Mouse (Mus musculus): ENCODE data around the gene Nudt16l1. TPM values are rescaled to one million over a fixed set of nuclear protein-coding genes. Genes with fewer than 3 reads are reported as not detected.

Gene Nudt16l1
- polyA plus RNA-seq, 1 experiment from 2014 or later: 120 TPM

DNA sequence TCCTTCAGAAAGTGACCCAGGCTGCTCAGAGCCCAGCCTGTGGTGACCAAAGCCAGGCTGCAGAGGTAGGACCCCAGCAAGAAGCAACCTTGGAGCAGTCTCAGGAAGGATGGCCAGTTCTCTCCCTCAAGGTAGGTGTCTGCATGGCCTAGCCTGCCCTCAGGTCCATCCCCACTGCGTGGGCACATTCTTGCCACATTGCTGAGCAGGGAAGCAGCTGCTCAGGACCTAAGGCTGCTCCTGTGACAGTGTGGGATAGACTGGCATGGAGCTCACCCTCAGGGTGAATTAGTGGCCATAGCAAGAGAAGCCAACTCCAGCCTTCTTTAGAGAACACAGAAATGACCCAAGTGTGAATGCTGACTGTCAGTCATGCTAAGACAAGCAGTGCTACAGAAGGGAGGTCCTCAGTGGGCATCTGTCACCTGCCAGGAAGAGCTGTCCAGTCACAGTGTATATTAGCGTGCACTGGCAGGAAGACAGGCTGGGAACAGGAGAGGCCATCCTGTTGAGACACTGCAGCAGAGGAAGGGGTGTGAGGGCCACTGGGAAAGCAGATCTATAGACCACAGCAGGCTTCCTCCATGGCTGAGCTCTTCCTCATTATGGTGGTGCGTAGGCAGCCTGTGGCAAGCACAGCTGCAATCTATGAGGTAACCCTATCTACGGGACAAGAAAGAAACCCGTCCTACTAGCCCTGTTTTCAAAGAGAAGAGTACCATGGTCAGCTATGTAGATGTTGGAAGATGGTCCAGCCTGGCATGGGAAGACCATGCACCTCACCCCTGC, 30.7 kb downstream of the Nudt16l1 start:
- Histone ChIP-seq H3K36me3 (ENCODE audit: control insufficient read depth, insufficient read depth, low read length) (no peaks in the 10 kb centered on the region), H3K27me3 (ENCODE audit: control insufficient read depth, insufficient read depth, low read length) (no peaks in the 10 kb centered on the region), H3K4me1 (replicated peaks; ENCODE audit: control insufficient read depth, insufficient read depth, low read length) (peaks cover 4% of the 10 kb centered on the region), H3K9ac (ENCODE audit: low read length) (no peak overlapping the region), H3K4me3 (ENCODE audit: low read depth, low read length) (no peak overlapping the region), H3K4me2 (ENCODE audit: low read depth, low read length, severe bottlenecking) (no peak overlapping the region), H3K27ac (ENCODE audit: low read depth, low read length) (no peak overlapping the region), H3K9me3 (ENCODE audit: control insufficient read depth, low read length) (no peaks in the 10 kb centered on the region)
- 96% methylated on average over 5 of the region's 5 CpGs for WGBS
- DNase-seq (ENCODE audit: low spot score) (no peak), ATAC-seq (replicated peaks; ENCODE audit: low FRiP score) (no peak)

DNA sequence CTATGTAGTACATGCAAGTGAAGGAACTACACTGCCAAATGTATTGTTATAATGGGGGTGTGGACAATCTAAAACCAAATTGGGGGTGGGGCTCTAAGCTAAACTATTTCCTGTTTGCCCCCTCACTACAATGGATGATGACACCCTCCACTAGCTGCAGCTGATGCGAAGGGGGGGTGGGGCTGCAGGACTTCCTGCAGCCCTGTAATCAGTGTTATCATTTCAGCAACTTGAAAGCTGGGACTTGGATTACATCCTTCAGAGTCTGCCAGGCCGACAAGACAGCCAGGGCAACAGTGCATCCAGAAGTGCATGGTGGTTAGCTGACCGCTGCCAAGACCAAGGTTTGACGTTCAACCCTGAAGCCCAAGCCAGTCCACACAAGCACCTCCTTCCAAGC, 33.1 kb downstream of the Nudt16l1 start:
- no peak overlapping the region for H3K27ac ChIP-seq (ENCODE audit: low read depth, low read length)
- no peak overlapping the region for H3K4me2 ChIP-seq (ENCODE audit: low read depth, low read length, severe bottlenecking)
- H3K9me3 ChIP-seq (ENCODE audit: control insufficient read depth, low read length): no peaks in the 10 kb centered on the region
- WGBS: 86% methylated on average over 4 of the region's 4 CpGs
- no peak overlapping the region for H3K9ac ChIP-seq (ENCODE audit: low read length)
- ATAC-seq (replicated peaks; ENCODE audit: low FRiP score): no peak
- no peaks in the 10 kb centered on the region for H3K27me3 ChIP-seq (ENCODE audit: control insufficient read depth, insufficient read depth, low read length)
- no peak for DNase-seq (ENCODE audit: low spot score)
- no peaks in the 10 kb centered on the region for H3K36me3 ChIP-seq (ENCODE audit: control insufficient read depth, insufficient read depth, low read length)
- no peak overlapping the region for H3K4me3 ChIP-seq (ENCODE audit: low read depth, low read length)
- no peaks in the 10 kb centered on the region for H3K4me1 ChIP-seq (replicated peaks; ENCODE audit: control insufficient read depth, insufficient read depth, low read length)

DNA sequence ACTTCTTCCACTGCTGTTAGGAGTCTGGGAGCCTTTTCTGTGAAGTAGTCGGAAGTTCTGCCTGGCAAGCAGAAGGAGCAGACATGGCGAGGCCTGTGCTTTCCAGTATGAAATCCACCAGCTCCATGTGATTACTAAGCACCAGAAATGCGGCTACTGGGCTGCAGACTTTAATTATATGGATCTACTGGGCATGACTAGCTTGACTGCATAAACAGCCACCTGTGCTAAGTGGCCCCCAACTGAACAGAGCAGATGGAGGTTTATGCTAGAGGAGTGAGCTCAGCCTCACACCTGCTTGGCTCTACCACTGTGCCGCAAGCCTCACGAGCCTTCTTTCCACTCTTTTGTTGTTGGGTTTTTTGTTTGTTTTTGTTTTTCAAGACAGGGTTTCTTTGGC, 36.0 kb downstream of the Nudt16l1 start:
- Histone ChIP-seq H3K9me3 (ENCODE audit: control insufficient read depth, low read length) (no peaks in the 10 kb centered on the region), H3K27ac (ENCODE audit: low read depth, low read length) (no peak overlapping the region), H3K36me3 (ENCODE audit: control insufficient read depth, insufficient read depth, low read length) (no peaks in the 10 kb centered on the region), H3K4me3 (ENCODE audit: low read depth, low read length) (no peak overlapping the region), H3K27me3 (ENCODE audit: control insufficient read depth, insufficient read depth, low read length) (no peaks in the 10 kb centered on the region), H3K9ac (ENCODE audit: low read length) (no peak overlapping the region), H3K4me2 (ENCODE audit: low read depth, low read length, severe bottlenecking) (no peak overlapping the region), H3K4me1 (replicated peaks; ENCODE audit: control insufficient read depth, insufficient read depth, low read length) (no peaks in the 10 kb centered on the region)
- 87% methylated on average over 5 of the region's 5 CpGs for WGBS
- ATAC-seq (replicated peaks; ENCODE audit: low FRiP score) (no peak), DNase-seq (ENCODE audit: low spot score) (no peak)

DNA sequence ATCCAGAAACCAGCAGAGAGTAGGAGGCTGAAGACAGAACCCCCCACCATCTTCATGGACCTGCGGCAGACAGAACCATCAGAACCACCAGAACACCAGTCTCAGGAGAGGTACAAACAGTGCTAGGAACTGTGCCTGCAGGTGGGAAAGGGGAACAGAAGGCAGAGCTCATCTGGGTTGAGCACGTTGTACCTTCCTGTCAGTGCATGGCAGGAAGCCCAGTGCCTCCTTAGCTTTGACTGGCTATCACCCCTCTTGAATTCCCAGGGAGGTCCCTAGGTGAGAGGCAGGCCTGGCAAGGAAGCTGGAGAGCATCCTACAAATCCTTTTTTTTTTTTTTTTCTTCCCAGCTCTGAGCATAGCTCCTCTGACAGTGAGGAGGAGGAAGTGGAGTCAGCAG, 37.6 kb downstream of the Nudt16l1 start:
- Histone ChIP-seq H3K9ac (ENCODE audit: low read length) (no peak overlapping the region), H3K27me3 (ENCODE audit: control insufficient read depth, insufficient read depth, low read length) (no peaks in the 10 kb centered on the region), H3K27ac (ENCODE audit: low read depth, low read length) (no peak overlapping the region), H3K4me3 (ENCODE audit: low read depth, low read length) (no peak overlapping the region), H3K4me2 (ENCODE audit: low read depth, low read length, severe bottlenecking) (no peak overlapping the region), H3K9me3 (ENCODE audit: control insufficient read depth, low read length) (no peaks in the 10 kb centered on the region), H3K4me1 (replicated peaks; ENCODE audit: control insufficient read depth, insufficient read depth, low read length) (no peaks in the 10 kb centered on the region), H3K36me3 (ENCODE audit: control insufficient read depth, insufficient read depth, low read length) (no peaks in the 10 kb centered on the region)
- DNase-seq (ENCODE audit: low spot score) (no peak), ATAC-seq (replicated peaks; ENCODE audit: low FRiP score) (no peak)
- 79% methylated on average over 2 of the region's 2 CpGs for WGBS

DNA sequence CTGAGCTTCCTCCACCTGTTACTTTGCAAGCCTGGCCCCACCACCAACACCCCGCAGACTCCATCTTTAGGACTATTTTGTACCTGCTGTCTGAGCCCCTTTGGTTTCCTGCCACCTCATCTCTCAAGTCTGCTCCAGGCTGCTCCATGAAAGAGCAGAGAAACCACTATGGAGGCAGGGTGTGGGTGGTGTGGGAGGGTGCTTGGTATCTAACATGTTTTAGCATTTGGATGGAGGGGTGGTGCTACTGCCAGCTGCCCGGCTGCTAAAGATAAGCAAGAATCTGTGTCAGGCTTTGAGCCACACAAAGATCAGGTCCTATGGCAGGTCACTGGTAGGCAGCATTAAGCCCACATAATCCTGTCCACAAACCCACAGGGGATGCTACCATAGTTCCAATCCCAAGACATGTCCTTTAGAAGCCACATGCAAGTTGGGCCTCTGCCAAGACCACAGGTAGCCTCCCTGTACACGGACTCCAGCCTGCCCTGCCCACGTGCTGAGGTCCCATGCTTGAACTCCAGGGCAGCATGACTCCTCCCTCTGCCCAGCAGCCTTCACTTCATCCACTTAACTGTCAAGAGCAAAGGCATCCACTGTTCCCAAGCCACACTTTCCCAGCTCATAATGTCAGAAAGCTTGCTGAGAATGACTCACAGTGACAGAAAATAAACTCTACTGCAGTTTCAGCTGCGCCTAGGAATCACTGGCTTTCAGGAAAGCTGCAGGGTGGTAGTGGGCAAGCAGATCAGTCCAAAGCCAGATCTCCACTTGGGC, 39.9 kb downstream of the Nudt16l1 start:
- Histone ChIP-seq H3K4me3 (ENCODE audit: low read depth, low read length) (no peak overlapping the region), H3K4me2 (ENCODE audit: low read depth, low read length, severe bottlenecking) (no peak overlapping the region), H3K9ac (ENCODE audit: low read length) (no peak overlapping the region), H3K27ac (ENCODE audit: low read depth, low read length) (no peak overlapping the region), H3K9me3 (ENCODE audit: control insufficient read depth, low read length) (no peaks in the 10 kb centered on the region), H3K27me3 (ENCODE audit: control insufficient read depth, insufficient read depth, low read length) (no peaks in the 10 kb centered on the region), H3K36me3 (ENCODE audit: control insufficient read depth, insufficient read depth, low read length) (no peaks in the 10 kb centered on the region), H3K4me1 (replicated peaks; ENCODE audit: control insufficient read depth, insufficient read depth, low read length) (no peaks in the 10 kb centered on the region)
- no peak for ATAC-seq (replicated peaks; ENCODE audit: low FRiP score)
- no peak for DNase-seq (ENCODE audit: low spot score)
- 68% methylated on average over 5 of the region's 5 CpGs for WGBS

DNA sequence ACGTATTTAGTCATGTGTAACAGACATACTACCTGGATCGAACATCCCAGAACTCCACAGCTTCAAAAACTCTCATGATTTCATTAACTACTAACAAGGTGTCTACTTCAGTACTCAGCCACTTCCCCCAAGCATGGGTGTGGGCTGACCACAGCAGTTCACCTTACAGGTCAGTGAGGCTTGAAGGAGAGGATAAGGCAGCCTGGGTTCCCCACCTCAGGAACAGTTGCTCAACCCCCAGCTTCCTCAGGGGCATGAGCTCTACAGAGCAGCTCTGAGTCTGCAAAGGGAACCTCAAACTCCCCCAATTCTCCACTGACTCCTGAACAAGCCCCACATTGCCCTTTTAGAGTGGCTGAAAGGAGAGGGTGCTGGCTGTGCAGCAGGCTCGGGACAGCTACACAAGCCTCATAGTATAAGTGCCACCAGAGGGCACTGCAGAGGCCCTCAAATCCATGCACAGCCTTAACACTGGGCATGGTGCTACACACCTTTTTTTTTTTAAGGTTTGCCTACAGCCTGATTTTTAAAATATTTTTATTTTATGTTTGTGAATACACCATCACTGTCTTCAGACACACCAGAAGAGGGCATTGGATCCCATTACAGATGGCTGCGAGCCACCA, 41.3 kb downstream of the Nudt16l1 start:
- no peaks in the 10 kb centered on the region for H3K36me3 ChIP-seq (ENCODE audit: control insufficient read depth, insufficient read depth, low read length)
- DNase-seq (ENCODE audit: low spot score) (no peak), ATAC-seq (replicated peaks; ENCODE audit: low FRiP score) (no peak)
- 72% methylated on average over 4 of the region's 4 CpGs for WGBS
- H3K27me3 ChIP-seq (ENCODE audit: control insufficient read depth, insufficient read depth, low read length): no peaks in the 10 kb centered on the region
- H3K27ac ChIP-seq (ENCODE audit: low read depth, low read length): no peak overlapping the region
- H3K4me1 ChIP-seq (replicated peaks; ENCODE audit: control insufficient read depth, insufficient read depth, low read length): no peaks in the 10 kb centered on the region
- H3K9ac ChIP-seq (ENCODE audit: low read length): no peak overlapping the region
- H3K4me3 ChIP-seq (ENCODE audit: low read depth, low read length): no peak overlapping the region
- no peaks in the 10 kb centered on the region for H3K9me3 ChIP-seq (ENCODE audit: control insufficient read depth, low read length)
- no peak overlapping the region for H3K4me2 ChIP-seq (ENCODE audit: low read depth, low read length, severe bottlenecking)

DNA sequence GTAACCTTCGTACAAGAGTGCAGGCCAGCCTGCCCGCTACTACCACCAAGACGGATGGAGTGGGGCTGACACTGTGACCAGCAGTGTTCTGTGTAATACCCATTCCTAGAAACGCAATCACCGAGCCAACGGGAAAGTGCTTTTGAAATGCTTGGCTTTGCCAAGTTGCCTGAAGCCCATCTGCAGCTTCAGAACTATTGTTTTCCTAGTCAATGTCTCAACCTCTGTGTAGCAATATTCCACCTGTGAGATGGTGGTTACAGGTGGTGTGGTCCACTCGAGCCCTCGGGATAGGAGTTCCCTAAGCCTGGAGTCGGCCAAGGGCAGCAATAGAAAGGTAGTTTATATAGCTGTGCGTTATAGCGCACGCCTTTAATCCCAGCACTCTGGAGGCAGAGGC, 46.2 kb downstream of the Nudt16l1 start:
- Histone ChIP-seq H3K27me3 (ENCODE audit: control insufficient read depth, insufficient read depth, low read length) (no peaks in the 10 kb centered on the region), H3K9ac (ENCODE audit: low read length) (no peak overlapping the region), H3K9me3 (ENCODE audit: control insufficient read depth, low read length) (no peaks in the 10 kb centered on the region), H3K4me1 (replicated peaks; ENCODE audit: control insufficient read depth, insufficient read depth, low read length) (no peaks in the 10 kb centered on the region), H3K36me3 (ENCODE audit: control insufficient read depth, insufficient read depth, low read length) (no peaks in the 10 kb centered on the region), H3K4me2 (ENCODE audit: low read depth, low read length, severe bottlenecking) (no peak overlapping the region), H3K27ac (ENCODE audit: low read depth, low read length) (no peak overlapping the region), H3K4me3 (ENCODE audit: low read depth, low read length) (no peak overlapping the region)
- ATAC-seq (replicated peaks; ENCODE audit: low FRiP score): no peak
- 91% methylated on average over 12 of the region's 12 CpGs for WGBS
- DNase-seq (ENCODE audit: low spot score): no peak

All from forebrain, embryonic 11.5 days (tissue).